Mouse (Mus musculus) spleen, adult 2 months (tissue): Measurements from ENCODE around the gene Elac2. TPM values are rescaled to one million over a fixed set of nuclear protein-coding genes. Genes with fewer than 3 reads are reported as not detected.

Experiments used
- DNase-seq, 2 experiments: peaks; one replicate each; pipeline versions ENCODE4 v3.0.0 to v3.0.0-alpha.2; 2012 to 2021; ENCODE audit warnings: low spot score in 2 of 2, low read depth in 1 of 2
- H3K27ac ChIP-seq: fragments of 200-500 bp; 2 replicates; pipeline ENCODE4 v1.5.1; 2012; ENCODE audit warnings: low read length, inconsistent platforms; ENCODE audit not compliant: insufficient read depth
- H3K27me3 ChIP-seq: fragments of 200-500 bp; 2 replicates; pipeline ENCODE4 v1.6.1; 2012; ENCODE audit warnings: mild to moderate bottlenecking, moderate library complexity, low read length, inconsistent platforms; ENCODE audit not compliant: control insufficient read depth, insufficient read depth
- H3K36me3 ChIP-seq: fragments of 200-500 bp; 2 replicates; pipeline ENCODE4 v1.6.1; 2012; ENCODE audit warnings: mild to moderate bottlenecking, low read length, inconsistent platforms; ENCODE audit not compliant: control insufficient read depth, insufficient read depth
- H3K4me1 ChIP-seq: fragments of 200-500 bp; 2 replicates; pipeline ENCODE4 v1.6.1; 2011; ENCODE audit warnings: inconsistent platforms; ENCODE audit not compliant: control insufficient read depth, insufficient read depth, insufficient read length
- H3K4me3 ChIP-seq: fragments of 200-500 bp; 2 replicates; pipeline ENCODE4 v1.5.1; 2011; ENCODE audit warnings: mild to moderate bottlenecking, inconsistent platforms; ENCODE audit not compliant: insufficient read depth, insufficient read length; ENCODE audit errors: extremely low read depth
- CTCF ChIP-seq: fragments of 200-500 bp; IDR thresholded peaks from 2 replicates; pipeline ENCODE4 v1.5.1; 2011; ENCODE audit warnings: mild to moderate bottlenecking, inconsistent platforms; ENCODE audit not compliant: insufficient read depth, insufficient read length, insufficient replicate concordance; ENCODE audit errors: extremely low read depth
- POLR2A ChIP-seq: fragments of 200-500 bp; IDR thresholded peaks from 2 replicates; pipeline ENCODE4 v1.6.1; 2011; ENCODE audit warnings: low read depth, low read length, inconsistent platforms
- WGBS: fragments of 180-500 bp; shearing (Covaris S2); methylation state at CpG from one replicate; pipeline ENCODE4 v1.1.7; 2018; 5-methylcytosine and 5-hydroxymethylcytosine counted together
- polyA plus RNA-seq: library from polyadenylated mRNA; depleted of rRNA; stranded (reverse); fragments of >200 nt; gene quantifications from 2 replicates; pipeline ENCODE4 v1.2.3, GENCODE M21; 2012

Gene Elac2
- polyA plus RNA-seq, 1 experiment: 12.0 TPM

GRCm38 (mm10) chr11:64998439-64998838, 19.6 kb downstream of the Elac2 start:
- H3K36me3 ChIP-seq: peaks cover 48% of the 10 kb centered on the region

GRCm38 (mm10) chr11:64999685-65000084, 20.8 kb downstream of the Elac2 start:
- TF ChIP-seq POLR2A (no peak), CTCF (no peak)

More at GRCm38 (mm10) chr11:64998439-64998838, 19.6 kb downstream of the Elac2 start:
- 96% methylated on average over 3 of the region's 3 CpGs for WGBS
- no peak for DNase-seq
- Histone ChIP-seq H3K27ac (no peak overlapping the region), H3K4me1 (no peaks in the 10 kb centered on the region), H3K27me3 (no peaks in the 10 kb centered on the region), H3K4me3 (no peak overlapping the region)
- TF ChIP-seq POLR2A: no peak
- no peak for TF ChIP-seq CTCF

DNA sequence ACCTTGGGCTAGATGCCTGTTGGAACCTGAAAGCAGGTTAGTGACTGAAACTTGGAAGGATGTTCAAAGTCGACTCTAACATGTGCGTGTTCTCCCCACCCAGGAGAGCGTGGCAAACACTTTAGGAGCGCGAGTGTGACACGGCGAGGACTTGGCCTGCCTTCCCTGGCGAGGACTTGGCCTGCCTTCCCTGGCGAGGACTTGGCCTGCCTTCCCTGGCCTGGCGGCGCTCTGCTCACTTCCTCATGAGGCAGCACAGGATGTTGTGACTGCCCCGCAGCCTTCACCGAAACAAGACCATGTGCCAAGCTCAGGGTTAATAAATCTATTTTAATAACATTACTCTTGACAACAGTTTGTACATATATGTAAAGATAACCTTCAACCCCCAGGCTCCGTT, 22.9 kb downstream of the Elac2 start:
- DNase-seq: no peak
- Histone ChIP-seq H3K36me3 (peaks cover 38% of the 10 kb centered on the region), H3K27ac (no peak overlapping the region), H3K4me3 (no peak overlapping the region), H3K4me1 (no peaks in the 10 kb centered on the region), H3K27me3 (no peaks in the 10 kb centered on the region)
- TF ChIP-seq POLR2A (no peak), CTCF (no peak)
- WGBS: 87% methylated on average over 14 of the region's 14 CpGs

More at GRCm38 (mm10) chr11:64999685-65000084, 20.8 kb downstream of the Elac2 start:
- Histone ChIP-seq H3K4me1 (no peaks in the 10 kb centered on the region), H3K4me3 (no peak overlapping the region), H3K27me3 (no peaks in the 10 kb centered on the region), H3K27ac (no peak overlapping the region), H3K36me3 (peaks cover 46% of the 10 kb centered on the region)
- WGBS: 92% methylated on average over 5 of the region's 5 CpGs
- no peak for DNase-seq

GRCm38 (mm10) chr11:65003611-65004010, 24.8 kb downstream of the Elac2 start:
- H3K27ac ChIP-seq: no peak overlapping the region
- H3K36me3 ChIP-seq: peaks cover 26% of the 10 kb centered on the region
- no peak overlapping the region for H3K4me3 ChIP-seq
- no peak for DNase-seq
- no peaks in the 10 kb centered on the region for H3K4me1 ChIP-seq
- H3K27me3 ChIP-seq: no peaks in the 10 kb centered on the region
- TF ChIP-seq POLR2A (no peak), CTCF (no peak)
- WGBS: 87% methylated on average over 5 of the region's 5 CpGs

GRCm38 (mm10) chr11:65004836-65005235, 26.0 kb downstream of the Elac2 start:
- H3K4me3 ChIP-seq: no peak overlapping the region
- DNase-seq: no peak
- H3K36me3 ChIP-seq: peaks cover 20% of the 10 kb centered on the region
- H3K27ac ChIP-seq: no peak overlapping the region
- TF ChIP-seq CTCF (no peak), POLR2A (no peak)
- WGBS: 80% methylated on average over 3 of the region's 3 CpGs
- H3K4me1 ChIP-seq: no peaks in the 10 kb centered on the region
- no peaks in the 10 kb centered on the region for H3K27me3 ChIP-seq

GRCm38 (mm10) chr11:65006047-65006446, 27.2 kb downstream of the Elac2 start:
- Histone ChIP-seq H3K4me3 (no peak overlapping the region), H3K4me1 (no peaks in the 10 kb centered on the region), H3K27ac (no peak overlapping the region), H3K36me3 (peaks cover 9% of the 10 kb centered on the region), H3K27me3 (no peaks in the 10 kb centered on the region)
- DNase-seq: no peak
- TF ChIP-seq POLR2A (no peak), CTCF (no peak)
- 94% methylated on average over 4 of the region's 4 CpGs for WGBS

DNA sequence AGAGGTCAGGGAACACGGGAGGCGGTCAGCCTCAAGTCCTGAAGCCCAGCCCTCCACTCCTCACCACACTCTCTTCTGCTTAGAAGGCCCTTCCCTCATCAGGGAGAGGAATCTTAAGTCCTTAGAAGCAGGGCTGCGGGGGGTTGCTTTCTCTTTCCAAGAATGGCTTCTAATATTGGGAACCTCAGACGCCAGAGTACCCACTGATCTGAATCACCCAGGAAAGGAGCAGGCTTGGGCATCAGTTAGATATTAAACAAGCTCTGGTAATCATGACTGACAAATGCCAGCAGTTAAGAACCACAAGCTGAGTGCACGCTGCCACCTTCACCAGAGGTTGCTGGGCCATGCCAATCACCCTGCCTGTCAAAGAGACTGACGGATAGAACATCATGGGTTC, 35.1 kb downstream of the Elac2 start:
- DNase-seq: no peak
- no peak overlapping the region for H3K27ac ChIP-seq
- TF ChIP-seq POLR2A (no peak), CTCF (no peak)
- H3K4me1 ChIP-seq: no peaks in the 10 kb centered on the region
- no peaks in the 10 kb centered on the region for H3K36me3 ChIP-seq
- H3K4me3 ChIP-seq: no peak overlapping the region
- 87% methylated on average over 6 of the region's 6 CpGs for WGBS
- H3K27me3 ChIP-seq: no peaks in the 10 kb centered on the region
